Mouse (Mus musculus) E14TG2a.4 (cell line): Measurements from ENCODE around the gene Rab13.

Source experiments
- CTCF ChIP-seq: conservative IDR thresholded peaks from 2 replicates; pipeline ENCODE4 v1.5.1; 2014; ENCODE audit warnings: low read length
- NANOG ChIP-seq: IDR thresholded peaks from 2 replicates; pipeline ENCODE4 v1.6.1; 2014; ENCODE audit warnings: borderline replicate concordance, low read length, mixed read lengths
- POU5F1 ChIP-seq: IDR thresholded peaks from 2 replicates; pipeline ENCODE4 v1.6.1; 2014; ENCODE audit warnings: low read length, borderline replicate concordance

DNA sequence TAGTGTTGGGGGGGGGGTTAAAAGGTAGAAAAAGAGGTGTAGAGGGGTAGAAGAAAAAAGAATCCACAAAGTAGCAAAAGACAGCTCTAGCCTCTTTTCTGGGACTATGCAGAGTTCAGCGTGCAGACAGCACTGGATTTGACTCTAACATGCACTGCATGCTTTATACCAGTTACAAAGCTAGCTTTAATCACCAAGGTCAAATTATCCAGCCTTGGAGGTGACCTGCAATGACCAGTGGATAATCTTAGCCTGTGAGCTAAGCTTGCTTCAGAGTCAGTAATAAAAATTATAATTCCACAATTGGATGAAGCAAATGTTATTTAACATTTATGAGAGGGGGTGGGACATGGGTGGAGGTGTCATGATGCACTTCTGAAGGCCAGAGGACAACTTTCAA lies 17.9 kb upstream of the Rab13 start:
- TF ChIP-seq CTCF (no peak), NANOG (no peak), POU5F1 (no peak)
